Mouse (Mus musculus) ES-Bruce4 (cell line): ENCODE measurements at regions not wholly inside any gene's neighbourhood (a gene's known extent, or its start where the extent isn't known, plus 50 kb on each side); places are given as distances from the start of the nearest gene placed in this dataset.

Experiments
- H3K27ac ChIP-seq: 2 replicates; pipeline ENCODE4 v1.5.1; 2012; ENCODE audit warnings: low read length, inconsistent platforms; ENCODE audit not compliant: insufficient read depth
- H3K27me3 ChIP-seq: 2 replicates; pipeline ENCODE4 v1.6.1; 2012; ENCODE audit warnings: mild to moderate bottlenecking, low read length, inconsistent platforms; ENCODE audit not compliant: control insufficient read depth, poor library complexity, insufficient read depth, severe bottlenecking
- H3K36me3 ChIP-seq: 2 replicates; pipeline ENCODE4 v1.6.1; 2012; ENCODE audit warnings: inconsistent platforms, mild to moderate bottlenecking, low read length, moderate library complexity; ENCODE audit not compliant: control insufficient read depth, poor library complexity, insufficient read depth, severe bottlenecking
- H3K4me1 ChIP-seq: one replicate; pipeline ENCODE4 v1.8.1; 2011; ENCODE audit warnings: low read length; ENCODE audit not compliant: control insufficient read depth, insufficient read depth
- H3K4me3 ChIP-seq: 2 replicates; pipeline ENCODE4 v1.5.1; 2011; ENCODE audit warnings: low read depth, mild to moderate bottlenecking, low read length
- H3K9ac ChIP-seq: 2 replicates; pipeline ENCODE4 v1.6.1; 2012; ENCODE audit warnings: low read depth, mild to moderate bottlenecking, inconsistent platforms; ENCODE audit not compliant: poor library complexity, severe bottlenecking
- H3K9me3 ChIP-seq: replicated peaks from 2 replicates; pipeline ENCODE4 v1.6.1; 2012; ENCODE audit warnings: mild to moderate bottlenecking, low read length, inconsistent platforms; ENCODE audit not compliant: control insufficient read depth, poor library complexity, insufficient read depth, severe bottlenecking
- CTCF ChIP-seq: IDR thresholded peaks from one replicate; pipeline ENCODE4 v1.8.1; 2011; ENCODE audit warnings: low read depth, low read length
- EP300 ChIP-seq: IDR thresholded peaks from 2 replicates; pipeline ENCODE4 v1.6.1; 2011; ENCODE audit warnings: low read depth, low read length; ENCODE audit not compliant: insufficient read depth
- POLR2A ChIP-seq: IDR thresholded peaks from one replicate; pipeline ENCODE4 v1.8.1; 2011; ENCODE audit warnings: low read length; ENCODE audit not compliant: insufficient read depth

DNA sequence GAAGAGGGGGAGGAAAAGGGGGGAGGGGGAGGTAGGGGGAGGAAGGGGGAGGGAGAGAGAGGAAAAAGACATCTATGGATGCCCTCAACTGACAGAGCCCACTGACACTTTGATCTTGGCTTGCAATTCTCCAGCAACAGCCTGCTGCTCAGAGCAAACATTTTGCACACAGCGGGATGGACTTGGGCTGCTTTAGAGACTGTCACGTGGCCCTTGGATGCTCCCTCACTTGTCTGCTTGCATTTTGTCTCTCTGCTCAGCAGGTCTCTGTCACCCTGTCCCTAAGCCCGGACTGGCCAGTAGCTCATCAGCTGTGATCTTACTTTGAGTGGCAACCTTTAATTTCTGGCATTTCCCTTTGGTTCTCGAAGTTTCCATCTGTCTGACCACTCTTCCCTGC, 421.4 kb upstream of the Fam19a5 start:
- Histone ChIP-seq H3K36me3 (no peaks in the 10 kb centered on the region), H3K27ac (no peak overlapping the region), H3K4me3 (no peak overlapping the region), H3K9me3 (no peaks in the 10 kb centered on the region), H3K27me3 (no peaks in the 10 kb centered on the region), H3K4me1 (no peaks in the 10 kb centered on the region), H3K9ac (no peak overlapping the region)
- no peak for TF ChIP-seq POLR2A
- no peak for TF ChIP-seq EP300
- no peak for TF ChIP-seq CTCF

DNA sequence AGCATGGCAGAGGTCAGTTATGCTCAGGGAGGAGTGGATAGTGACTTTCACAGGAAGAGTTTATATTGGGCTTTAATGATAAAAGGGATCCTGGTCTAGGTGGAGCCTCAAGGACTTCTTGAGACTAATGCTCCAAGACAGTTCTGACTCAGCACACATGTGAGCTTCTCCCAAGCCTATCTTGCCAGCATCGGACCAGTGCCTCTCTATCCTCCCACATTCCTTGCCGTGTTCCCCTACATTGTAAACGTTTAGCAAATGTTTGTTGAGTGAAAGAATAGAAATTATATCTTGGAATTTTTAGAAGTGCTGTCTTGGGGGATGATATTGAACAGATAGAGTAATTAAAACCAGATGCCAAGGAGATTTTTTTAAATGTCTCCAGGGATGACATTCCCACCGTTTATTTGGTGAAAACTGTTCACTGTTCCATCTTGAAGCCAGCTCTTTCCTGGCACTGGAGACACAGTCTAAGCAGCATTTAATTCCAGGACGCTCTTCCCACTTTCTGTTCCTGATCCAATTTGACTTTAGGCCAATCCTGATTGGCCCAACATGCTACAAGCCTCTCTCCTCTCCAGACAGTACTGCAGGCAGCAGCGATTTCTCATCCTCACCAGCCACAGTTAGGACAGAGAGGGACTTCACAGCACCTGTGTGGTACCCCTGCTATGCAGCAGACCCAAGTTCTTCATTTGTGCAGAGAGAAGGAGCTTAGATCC, 418.5 kb upstream of the Fam19a5 start:
- no peaks in the 10 kb centered on the region for H3K9me3 ChIP-seq
- H3K27me3 ChIP-seq, result no peaks in the 10 kb centered on the region
- no peak for TF ChIP-seq POLR2A
- TF ChIP-seq EP300, result no peak
- TF ChIP-seq CTCF, result no peak
- H3K36me3 ChIP-seq, result no peaks in the 10 kb centered on the region
- no peaks in the 10 kb centered on the region for H3K4me1 ChIP-seq
- no peak overlapping the region for H3K27ac ChIP-seq
- no peak overlapping the region for H3K4me3 ChIP-seq
- no peak overlapping the region for H3K9ac ChIP-seq

- H3K9ac ChIP-seq, result no peak overlapping the region
- H3K27ac ChIP-seq, result no peak overlapping the region
- H3K36me3 ChIP-seq, result no peaks in the 10 kb centered on the region
- no peak overlapping the region for H3K4me3 ChIP-seq
- TF ChIP-seq POLR2A (no peak), EP300 (no peak), CTCF (no peak)
- H3K9me3 ChIP-seq, result no peaks in the 10 kb centered on the region
- H3K27me3 ChIP-seq, result no peaks in the 10 kb centered on the region
- no peaks in the 10 kb centered on the region for H3K4me1 ChIP-seq
Measured at GRCm38 (mm10) chr15:87138870-87139269, 405.2 kb upstream of the Fam19a5 start.

DNA sequence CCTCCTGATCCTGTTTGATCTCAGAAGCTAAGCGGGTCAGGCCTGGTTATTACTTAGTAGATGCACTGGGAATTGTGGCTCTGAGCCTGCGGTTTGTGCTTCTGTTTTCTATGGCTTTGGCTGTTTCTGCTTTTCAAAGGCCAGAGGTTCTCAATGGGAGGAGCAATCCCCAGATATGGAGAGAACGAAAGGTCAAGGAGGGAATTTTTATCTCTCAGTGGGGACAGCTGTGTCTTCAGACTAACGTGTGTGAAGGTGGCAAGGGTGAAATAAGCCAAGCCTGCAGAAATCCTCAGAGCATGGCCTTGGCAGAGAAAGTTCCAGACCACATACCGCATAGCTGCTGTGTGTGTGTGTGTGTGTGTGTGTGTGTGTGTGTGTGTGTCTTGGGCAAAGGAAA, 375.0 kb upstream of the Fam19a5 start:
- Histone ChIP-seq H3K4me1 (no peaks in the 10 kb centered on the region), H3K9me3 (no peaks in the 10 kb centered on the region), H3K9ac (no peak overlapping the region), H3K27ac (no peak overlapping the region), H3K36me3 (no peaks in the 10 kb centered on the region), H3K27me3 (no peaks in the 10 kb centered on the region), H3K4me3 (no peak overlapping the region)
- TF ChIP-seq POLR2A (no peak), CTCF (no peak), EP300 (no peak)

DNA sequence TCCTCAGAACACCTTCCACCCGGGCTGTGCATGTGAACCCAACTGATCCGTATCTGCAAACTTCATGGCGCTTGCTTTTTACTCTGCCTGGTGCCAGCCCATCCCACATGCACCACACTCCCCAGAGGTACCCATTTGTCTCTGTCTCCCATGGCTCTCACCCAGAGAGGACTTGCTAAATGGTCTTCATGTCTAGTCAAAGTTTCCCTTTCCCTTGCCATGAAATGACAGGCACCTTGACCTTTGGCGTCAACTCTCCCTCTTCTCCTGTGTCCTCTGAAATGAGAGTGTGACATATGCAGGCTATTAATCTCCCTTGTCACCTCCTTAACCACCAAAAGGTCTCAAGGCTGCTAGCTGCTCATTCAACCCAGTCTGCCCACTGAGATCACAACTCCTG, 373.2 kb upstream of the Fam19a5 start:
- no peaks in the 10 kb centered on the region for H3K36me3 ChIP-seq
- no peak for TF ChIP-seq CTCF
- no peak for TF ChIP-seq EP300
- no peak for TF ChIP-seq POLR2A
- no peaks in the 10 kb centered on the region for H3K27me3 ChIP-seq
- no peaks in the 10 kb centered on the region for H3K9me3 ChIP-seq
- H3K4me1 ChIP-seq, result no peaks in the 10 kb centered on the region
- H3K27ac ChIP-seq, result no peak overlapping the region
- no peak overlapping the region for H3K4me3 ChIP-seq
- no peak overlapping the region for H3K9ac ChIP-seq

GRCm38 (mm10) chr15:87173096-87173495, 371.0 kb upstream of the Fam19a5 start:
- TF ChIP-seq CTCF (no peak), EP300 (no peak), POLR2A (no peak)
- H3K27me3 ChIP-seq, result no peaks in the 10 kb centered on the region
- H3K9me3 ChIP-seq, result no peaks in the 10 kb centered on the region
- H3K9ac ChIP-seq, result no peak overlapping the region
- no peaks in the 10 kb centered on the region for H3K36me3 ChIP-seq
- H3K4me3 ChIP-seq, result no peak overlapping the region
- H3K4me1 ChIP-seq, result no peaks in the 10 kb centered on the region
- no peak overlapping the region for H3K27ac ChIP-seq
